10 mouse cellular contexts compared by ENCODE assay signal in the genomic region with DNA sequence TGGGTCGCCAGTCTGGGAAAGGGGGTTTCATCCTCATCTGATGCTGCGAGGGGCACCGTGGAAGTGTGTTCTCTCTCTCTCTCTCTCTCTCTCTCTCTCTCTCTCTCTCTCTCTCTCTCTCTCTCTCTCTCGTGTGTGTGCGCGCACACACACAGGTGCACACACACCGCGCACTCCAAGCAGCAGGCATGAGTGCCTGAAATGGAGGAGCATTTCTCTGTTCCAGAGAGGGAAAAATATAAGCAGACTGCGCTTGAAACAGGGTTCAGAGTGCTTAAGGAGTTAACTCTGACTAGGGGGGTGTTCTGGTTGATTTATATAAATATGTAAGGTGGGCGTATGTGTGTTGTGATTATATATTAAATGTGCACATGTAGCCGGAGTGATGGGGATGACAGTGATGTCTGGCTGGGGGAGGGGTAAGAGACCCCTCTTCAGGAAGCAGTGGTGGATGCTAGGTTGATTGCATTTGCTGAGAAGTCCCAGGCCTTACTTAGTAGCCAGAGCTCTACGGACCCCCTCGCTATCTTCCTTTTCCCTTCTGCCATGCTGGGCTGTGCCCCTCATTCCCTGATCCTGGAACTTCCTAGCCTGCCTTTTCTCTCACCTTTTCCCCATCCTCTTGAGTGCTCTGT. TPM values are rescaled to one million over a fixed set of nuclear protein-coding genes. Genes with fewer than 3 reads are reported as not detected.
DNase-seq lines count a peak whose midpoint lies in the region; ATAC-seq and TF ChIP-seq lines count a peak whose summit lies in the region.
"Had no signal": no experiment of that assay in that cellular context is flagged by ENCODE, and none has a peak within 500 bp of the region (broad histone marks: within the 10 kb centered on the region; RNA-seq: fewer than 3 reads in every experiment).

No protein-coding gene starts in this region.

- peak overlapping the region; percentile 93 for H3K27ac ChIP-seq in layer of hippocampus, adult 2 months
- H3K27ac ChIP-seq in forebrain, embryonic 10.5 days = no peak overlapping the region
- H3K27ac ChIP-seq in hindbrain, embryonic 15.5 days (replicated peaks) = peak overlapping the region; percentile 82; the same call in 1 of the 2 replicates
- peak overlapping the region; percentile 77 for H3K27ac ChIP-seq in neural tube, embryonic 13.5 days (replicated peaks)

- H3K36me3 ChIP-seq in forebrain, embryonic 10.5 days (replicated peaks) = no peaks in the 10 kb centered on the region
- no peaks in the 10 kb centered on the region for H3K36me3 ChIP-seq in hindbrain, embryonic 15.5 days
- H3K36me3 ChIP-seq in neural tube, embryonic 13.5 days = 0 out of 2 replicates have a peak, but pooled peaks cover 4% of the 10 kb centered on the region

- H3K4me3 ChIP-seq in layer of hippocampus, adult 2 months = peak overlapping the region; percentile 79
- H3K4me3 ChIP-seq in forebrain, embryonic 10.5 days = peak overlapping the region; percentile 45
- H3K4me3 ChIP-seq in hindbrain, embryonic 15.5 days = peak overlapping the region; percentile 50
- H3K4me3 ChIP-seq in neural tube, embryonic 13.5 days = peak overlapping the region; percentile 43

- H3K4me2 ChIP-seq in hindbrain, embryonic 15.5 days = peak overlapping the region; percentile 62
- H3K4me2 ChIP-seq in neural tube, embryonic 13.5 days = peak overlapping the region; percentile 59

- peak overlapping the region; percentile 61 for H3K9ac ChIP-seq in hindbrain, embryonic 15.5 days
- peak overlapping the region; percentile 79 for H3K9ac ChIP-seq in neural tube, embryonic 13.5 days

- no peaks in the 10 kb centered on the region for H3K9me3 ChIP-seq in forebrain, embryonic 10.5 days
- no peaks in the 10 kb centered on the region for H3K9me3 ChIP-seq in hindbrain, embryonic 15.5 days
- H3K9me3 ChIP-seq in neural tube, embryonic 13.5 days = no peaks in the 10 kb centered on the region

- no peak for TF ChIP-seq CTCF in layer of hippocampus, adult 2 months (conservative IDR thresholded peaks at IDR 0.05)

- H3K27me3 ChIP-seq in forebrain, embryonic 10.5 days (ENCODE audit: poor library complexity, severe bottlenecking) = peaks cover 45% of the 10 kb centered on the region
- H3K27me3 ChIP-seq in hindbrain, embryonic 15.5 days = peaks cover 4% of the 10 kb centered on the region; the same call in 1 of the 2 replicates
- no peaks in the 10 kb centered on the region for H3K27me3 ChIP-seq in neural tube, embryonic 13.5 days

- peak; percentile 27; the same call in 1 of the 2 replicates for ATAC-seq in hindbrain, embryonic 15.5 days (ENCODE audit: low FRiP score, low read depth)
- peak; percentile 37 for ATAC-seq in neural tube, embryonic 13.5 days (ENCODE audit: low read depth)

- no peak for DNase-seq in layer of hippocampus, adult 2 months (ENCODE audit: low spot score in 2 of 2)
- no peak for DNase-seq in layer of hippocampus, adult 18-20 months (ENCODE audit: low spot score in 2 of 2)
- DNase-seq in forebrain, embryonic 10.5 days (ENCODE audit: extremely low spot score, low spot score) = no peak
- no peak for DNase-seq in gastrocnemius, postnatal 10 days
- no peak for DNase-seq in gastrocnemius, adult 8-10 months (ENCODE audit: low spot score in 2 of 2)
- DNase-seq in kidney, postnatal 36 days = no peak
- DNase-seq: adrenal gland, postnatal 10 days; lung, postnatal 4 days had no signal

- peaks cover 31% of the 10 kb centered on the region for H3K4me1 ChIP-seq in forebrain, embryonic 10.5 days
- peaks cover 23% of the 10 kb centered on the region for H3K4me1 ChIP-seq in hindbrain, embryonic 15.5 days (replicated peaks)
- H3K4me1 ChIP-seq in neural tube, embryonic 13.5 days (replicated peaks) = peaks cover 34% of the 10 kb centered on the region

- WGBS in forebrain, embryonic 10.5 days = 29% methylated on average over 13 of the region's 13 CpGs
- 19% methylated on average over 13 of the region's 13 CpGs for WGBS in hindbrain, embryonic 15.5 days
- 27% methylated on average over 13 of the region's 13 CpGs for WGBS in neural tube, embryonic 13.5 days

RNA-seq across cellular contexts. Expression of gene Gria1, which starts 1.2 kb away (rescaled TPM):
- total RNA-seq in layer of hippocampus, adult 2 months (2021) = 100 to 1,000 TPM; 751 TPM
- 100 to 1,000 TPM; 712 to 732 TPM for total RNA-seq in layer of hippocampus, adult 18-20 months (2021)
- 0.15 and 0.33 TPM in 2 replicates for polyA plus RNA-seq in forebrain, embryonic 10.5 days (2016; fragmentation: Nextera tagmentation; extraction: Ambion mirVana)
- polyA plus RNA-seq in hindbrain, embryonic 15.5 days (2015; fragmentation: Nextera tagmentation; extraction: Ambion mirVana) = 39.1 and 48.1 TPM in 2 replicates
- 23.3 and 28.1 TPM in 2 replicates for polyA plus RNA-seq in neural tube, embryonic 13.5 days (2015; fragmentation: Nextera tagmentation; extraction: Ambion mirVana)
- under 1 TPM; 0.54 to 0.70 TPM for total RNA-seq in gastrocnemius, postnatal 10 days (2021)
- under 1 TPM; 0.05 to 0.13 (median 0.09) TPM for total RNA-seq in gastrocnemius, adult 8-10 months (2022)

Comparison
In these comparisons a context has a peak if more than half of its experiments do, and no peak if none do; other contexts are left out.
1. RNA of gene Gria1, which starts 1.2 kb away (total RNA-seq): 751 TPM in layer of hippocampus, adult 2 months and 712 to 732 TPM in layer of hippocampus, adult 18-20 months; 0.54 to 0.70 TPM in gastrocnemius, postnatal 10 days and 0.05 to 0.13 TPM in gastrocnemius, adult 8-10 months; every median in the first group is over 100 times any median in the second.
2. Peak in every context shown above with its lines, with median percentiles within 50 percentile points of each other: H3K4me3 ChIP-seq.